Mouse (Mus musculus) lung, postnatal 0 days (tissue): ENCODE measurements around the gene D030056L22Rik.

Source experiments
- CTCF ChIP-seq: IDR thresholded peaks from 2 replicates; pipeline ENCODE4 v1.5.1; 2016; ENCODE audit warnings: antibody characterized with exemption, mild to moderate bottlenecking
- EP300 ChIP-seq: IDR thresholded peaks from 2 replicates; pipeline ENCODE4 v1.6.1; 2016; ENCODE audit warnings: antibody characterized with exemption, mild to moderate bottlenecking, control low read depth

DNA sequence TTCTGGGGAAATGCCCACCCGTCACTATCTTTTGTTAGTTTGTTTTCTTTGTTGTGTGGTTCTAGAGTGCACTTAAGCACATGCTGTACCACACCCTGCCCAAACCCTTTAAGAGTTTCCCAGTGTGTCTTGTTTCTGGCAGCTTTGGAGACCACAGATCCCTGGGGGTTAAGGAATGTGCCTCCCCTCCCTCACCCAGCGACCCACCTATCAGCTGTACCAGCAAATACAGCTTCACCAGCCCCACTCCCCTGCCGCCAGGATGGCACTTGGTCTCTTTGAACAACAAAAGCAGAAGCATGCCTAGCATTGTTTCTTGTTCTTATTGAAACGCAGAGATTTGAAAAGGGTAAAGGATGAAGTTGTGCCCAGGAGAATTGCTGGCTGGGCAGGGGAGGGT is 39.9 kb upstream of the D030056L22Rik start:
- TF ChIP-seq CTCF: no peak
- no peak for TF ChIP-seq EP300
